Mouse (Mus musculus) brain, embryonic 14.5 days (tissue): ENCODE measurements around the gene Fgfrl1.

ENCODE experiments used
- CTCF ChIP-seq: fragments of 200-500 bp; IDR thresholded peaks from 2 replicates; pipeline ENCODE4 v1.5.1; 2012; ENCODE audit warnings: inconsistent platforms, mild to moderate bottlenecking, moderate library complexity, borderline replicate concordance; ENCODE audit not compliant: insufficient read depth, insufficient read length; ENCODE audit errors: extremely low read depth
- POLR2A ChIP-seq: fragments of 200-500 bp; IDR thresholded peaks from 2 replicates; pipeline ENCODE4 v1.6.1; 2012; ENCODE audit warnings: mild to moderate bottlenecking, inconsistent platforms, borderline replicate concordance; ENCODE audit not compliant: poor library complexity, insufficient read depth, insufficient read length, severe bottlenecking; ENCODE audit errors: extremely low read depth

GRCm38 (mm10) chr5:108715974-108716373, 23.8 kb downstream of the Fgfrl1 start:
- TF ChIP-seq CTCF (no peak), POLR2A (no peak)
